Mouse (Mus musculus) intestine, postnatal 0 days (tissue): ENCODE measurements around the gene Cyp2c23. TPM values are rescaled to one million over a fixed set of nuclear protein-coding genes. Genes with fewer than 3 reads are reported as not detected.

Source experiments
- ATAC-seq: fragments of 200-750 bp; cut with Nextera tagmentation; 2 replicates; pipeline ENCODE4 v1.8.0; 2017; ENCODE audit warnings: mild to moderate bottlenecking, moderate TSS enrichment, moderate library complexity
- H3K27ac ChIP-seq: fragments of 300-500 bp; sonication (generic); 2 replicates; pipeline ENCODE4 v1.5.1; 2014; ENCODE audit warnings: mild to moderate bottlenecking, low read depth, low read length, moderate library complexity
- H3K27me3 ChIP-seq: fragments of 300-500 bp; sonication (generic); replicated peaks from 2 replicates; pipeline ENCODE4 v1.6.1; 2014; ENCODE audit warnings: low read length, mixed read lengths; ENCODE audit not compliant: control insufficient read depth, insufficient read depth
- H3K36me3 ChIP-seq: fragments of 300-500 bp; sonication (generic); 2 replicates; pipeline ENCODE4 v1.6.1; 2014; ENCODE audit warnings: mild to moderate bottlenecking, moderate library complexity; ENCODE audit not compliant: control insufficient read depth, insufficient read depth
- H3K4me1 ChIP-seq: fragments of 300-500 bp; sonication (generic); replicated peaks from 2 replicates; pipeline ENCODE4 v1.6.1; 2014; ENCODE audit warnings: antibody characterized with exemption, low read length, mixed read lengths; ENCODE audit not compliant: control insufficient read depth, insufficient read depth
- H3K4me2 ChIP-seq: fragments of 300-500 bp; sonication (generic); replicated peaks from 2 replicates; pipeline ENCODE4 v1.6.1; 2014; ENCODE audit warnings: low read depth, mild to moderate bottlenecking, moderate library complexity
- H3K4me3 ChIP-seq: fragments of 300-500 bp; sonication (generic); 2 replicates; pipeline ENCODE4 v1.5.1; 2014; ENCODE audit warnings: low read depth, low read length
- H3K9ac ChIP-seq: fragments of 300-500 bp; sonication (generic); 2 replicates; pipeline ENCODE4 v1.6.1; 2014; ENCODE audit warnings: mild to moderate bottlenecking, low read depth, low read length
- H3K9me3 ChIP-seq: fragments of 300-500 bp; sonication (generic); 2 replicates; pipeline ENCODE4 v1.6.1; 2016; ENCODE audit warnings: mixed run types; ENCODE audit not compliant: control insufficient read depth
- CTCF ChIP-seq: sonication (generic); IDR thresholded peaks from 2 replicates; pipeline ENCODE4 v1.5.1; 2016; ENCODE audit warnings: low read depth, mild to moderate bottlenecking, control low read depth, antibody characterized with exemption, moderate library complexity
- WGBS: fragments of 180-500 bp; shearing (Covaris S2); extraction: QIAGEN DNeasy Blood & Tissue Kit; methylation state at CpG from one replicate; pipeline ENCODE4 v1.1.7; 2014; 5-methylcytosine and 5-hydroxymethylcytosine counted together
- polyA plus RNA-seq: library from polyadenylated mRNA; unstranded; fragments of >200 nt; fragmentation: Nextera tagmentation; extraction: Ambion mirVana; gene quantifications from 2 replicates; pipeline ENCODE4 v1.2.1, GENCODE M21; 2015

Gene Cyp2c23
- polyA plus RNA-seq, 1 experiment from 2014 or later, result 2.7 TPM

DNA sequence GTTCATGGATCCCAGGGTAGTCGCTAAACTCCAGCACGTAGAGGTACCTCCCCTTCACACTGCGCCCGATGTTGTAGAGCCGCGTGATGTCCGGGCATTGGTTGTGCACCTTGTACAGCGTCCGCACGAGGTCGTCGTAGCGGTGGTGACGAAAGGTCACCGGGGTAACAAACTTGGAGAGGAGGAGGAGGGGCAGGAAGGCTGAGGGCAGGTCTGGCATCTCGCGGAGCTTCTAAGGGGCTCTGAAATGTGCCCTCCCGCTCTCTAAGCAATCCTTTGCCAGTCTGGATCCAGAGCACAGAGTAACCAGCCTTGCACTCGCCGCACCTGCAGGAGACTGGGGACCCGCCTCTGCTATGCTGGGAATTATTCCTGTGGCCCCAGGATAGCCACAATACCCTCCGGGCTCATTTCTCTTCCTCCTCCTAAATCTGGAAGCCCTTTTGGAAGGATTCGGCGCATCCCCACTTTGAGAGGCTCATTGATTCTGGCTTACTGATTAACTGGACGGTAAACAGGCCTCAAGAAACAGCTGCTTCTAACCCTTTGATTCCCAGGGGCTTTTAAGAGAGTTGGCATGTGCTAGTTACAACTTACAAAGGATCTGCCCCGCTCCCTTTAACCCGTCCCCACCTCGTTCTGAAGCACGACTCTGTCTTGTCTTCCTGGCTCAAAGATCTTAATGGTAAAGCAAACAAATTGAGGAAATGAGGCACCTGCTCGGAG is 42.8 kb downstream of the Cyp2c23 start, which contains the start of gene Cpn1:
Gene Cpn1 (minus strand): TSS at position 488 of the 726 bp plus-strand sequence.
- Histone ChIP-seq H3K4me1 (no peaks in the 10 kb centered on the region), H3K9me3 (no peaks in the 10 kb centered on the region), H3K4me3 (peak within 1 kb of the TSS; percentile 32), H3K9ac (no peak within 1 kb of the TSS), H3K4me2 (peak within 1 kb of the TSS; percentile 70), H3K36me3 (no peaks in the 10 kb centered on the region), H3K27ac (no peak within 1 kb of the TSS), H3K27me3 (no peaks in the 10 kb centered on the region)
- 13% methylated on average over 30 of the region's 30 CpGs for WGBS
- peak; percentile 54 for TF ChIP-seq CTCF
- ATAC-seq, result peak; percentile 78

DNA sequence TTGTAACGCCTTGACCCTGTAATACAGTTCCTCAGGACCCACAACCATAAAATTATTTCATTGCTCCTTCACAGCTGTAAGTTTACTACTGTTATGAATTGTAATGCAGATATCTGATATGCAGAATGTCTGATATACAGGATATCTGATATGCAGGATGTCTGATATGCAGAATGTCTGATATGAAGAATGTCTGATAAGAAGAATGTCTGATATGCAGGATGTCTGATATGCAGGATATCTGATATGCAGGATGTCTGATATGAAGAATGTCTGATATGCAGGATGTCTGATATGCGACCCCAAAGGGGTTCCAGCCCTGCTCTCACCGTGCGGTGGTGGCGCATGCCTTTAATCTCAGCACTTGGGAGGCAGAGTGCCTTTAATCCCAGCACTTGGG is 47.0 kb downstream of the Cyp2c23 start:
- ATAC-seq, result no peak
- Histone ChIP-seq H3K27ac (no peak overlapping the region), H3K27me3 (no peaks in the 10 kb centered on the region), H3K4me2 (no peak overlapping the region), H3K4me3 (no peak overlapping the region), H3K9ac (no peak overlapping the region), H3K9me3 (no peaks in the 10 kb centered on the region), H3K4me1 (no peaks in the 10 kb centered on the region), H3K36me3 (no peaks in the 10 kb centered on the region)
- TF ChIP-seq CTCF, result no peak
- WGBS, result 71% methylated on average over 5 of the region's 5 CpGs

DNA sequence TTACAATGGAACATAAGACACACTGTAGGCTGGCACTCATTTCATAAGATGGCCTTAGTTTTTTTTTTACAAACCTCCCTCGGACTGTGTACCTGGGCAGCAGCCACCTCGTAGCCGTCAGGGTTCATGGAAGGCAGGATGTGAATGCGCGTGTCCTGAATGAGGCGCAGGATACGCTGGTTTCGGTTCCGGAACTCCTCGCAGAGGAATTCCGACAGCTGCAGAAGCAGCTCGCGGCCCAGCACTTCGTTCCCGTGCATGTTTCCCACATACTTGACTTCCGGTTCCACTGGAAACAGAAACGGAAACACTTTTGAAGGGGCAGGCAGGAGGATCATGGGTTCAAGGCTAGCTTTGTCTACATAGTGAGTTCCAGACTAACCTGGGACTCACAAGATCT is 48.3 kb downstream of the Cyp2c23 start:
- H3K9me3 ChIP-seq, result no peaks in the 10 kb centered on the region
- ATAC-seq, result no peak
- H3K9ac ChIP-seq, result no peak overlapping the region
- WGBS, result 91% methylated on average over 17 of the region's 17 CpGs
- no peak for TF ChIP-seq CTCF
- H3K27ac ChIP-seq, result no peak overlapping the region
- H3K4me2 ChIP-seq, result no peak overlapping the region
- no peaks in the 10 kb centered on the region for H3K36me3 ChIP-seq
- H3K4me3 ChIP-seq, result no peak overlapping the region
- H3K27me3 ChIP-seq, result no peaks in the 10 kb centered on the region
- no peaks in the 10 kb centered on the region for H3K4me1 ChIP-seq

DNA sequence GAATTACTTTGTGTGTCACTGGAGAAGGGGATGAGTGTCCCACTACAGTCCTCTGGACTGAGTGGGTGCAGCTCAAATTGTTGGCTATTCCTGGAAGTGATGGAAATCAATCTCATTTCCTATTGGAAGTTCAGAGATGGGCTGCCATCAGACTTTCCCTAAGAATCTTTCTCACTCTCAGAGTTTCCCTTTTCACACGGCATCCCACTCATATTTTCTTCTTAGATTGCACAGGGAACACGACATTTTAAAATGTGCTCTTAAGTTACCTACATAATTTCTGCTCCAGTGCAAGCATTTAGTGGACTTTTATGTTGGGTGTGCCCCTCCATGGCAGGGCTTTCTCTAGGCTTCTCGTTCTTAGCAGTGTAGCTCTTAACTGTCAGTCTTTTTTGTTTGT is 51.2 kb downstream of the Cyp2c23 start:
- H3K27ac ChIP-seq, result no peak overlapping the region
- no peaks in the 10 kb centered on the region for H3K9me3 ChIP-seq
- TF ChIP-seq CTCF, result no peak
- no peaks in the 10 kb centered on the region for H3K36me3 ChIP-seq
- no peak for ATAC-seq
- H3K4me3 ChIP-seq, result no peak overlapping the region
- H3K4me2 ChIP-seq, result no peak overlapping the region
- no peaks in the 10 kb centered on the region for H3K4me1 ChIP-seq
- WGBS, result 86% methylated on average over 3 of the region's 3 CpGs
- no peak overlapping the region for H3K9ac ChIP-seq
- no peaks in the 10 kb centered on the region for H3K27me3 ChIP-seq

DNA sequence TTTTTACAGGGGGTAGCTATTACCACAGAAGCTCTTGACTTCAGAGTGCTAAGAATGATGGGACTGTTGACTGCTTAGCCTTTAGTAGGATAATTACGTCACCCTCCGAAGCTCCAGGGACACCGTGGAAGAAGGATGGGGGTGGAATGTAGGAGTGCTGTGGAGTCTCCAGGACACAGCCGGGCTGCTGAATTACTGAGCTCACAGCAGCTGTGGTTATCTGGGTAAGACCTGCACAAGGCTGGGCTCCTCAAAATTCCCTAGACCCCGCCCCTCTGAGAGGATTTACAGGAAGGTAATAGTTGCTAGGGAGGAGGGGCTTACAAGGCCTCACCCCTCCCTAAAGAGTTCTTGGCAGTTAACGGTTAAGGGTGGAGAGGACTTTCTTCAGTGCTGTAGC is 52.3 kb downstream of the Cyp2c23 start:
- TF ChIP-seq CTCF, result no peak
- WGBS, result 59% methylated on average over 6 of the region's 6 CpGs
- no peak for ATAC-seq

DNA sequence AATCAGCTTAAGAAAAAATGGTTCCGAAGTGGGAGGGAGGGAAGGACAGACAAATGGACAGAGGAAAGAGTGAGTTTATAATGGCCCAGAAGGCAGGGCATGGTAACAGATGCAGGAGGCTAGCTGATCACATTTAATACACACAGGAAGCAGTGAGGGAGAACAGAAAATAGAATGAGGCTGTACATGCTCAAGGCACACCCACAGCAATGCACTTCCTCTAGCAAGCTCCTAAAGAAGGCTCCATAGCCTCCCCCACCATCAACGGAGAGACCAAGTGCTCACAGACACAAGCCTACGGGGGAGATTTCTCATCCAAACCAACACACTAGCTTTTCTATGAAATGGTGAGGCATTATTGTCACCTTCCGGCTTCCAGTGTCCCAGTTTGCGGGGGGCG is 54.8 kb downstream of the Cyp2c23 start:
- ATAC-seq, result no peak
- TF ChIP-seq CTCF, result no peak
- 87% methylated on average over 6 of the region's 6 CpGs for WGBS
- no peaks in the 10 kb centered on the region for H3K4me1 ChIP-seq
- no peak overlapping the region for H3K27ac ChIP-seq
- no peaks in the 10 kb centered on the region; the same call in 1 of the 2 replicates for H3K36me3 ChIP-seq
- no peak overlapping the region for H3K4me2 ChIP-seq
- H3K4me3 ChIP-seq, result no peak overlapping the region
- H3K9ac ChIP-seq, result no peak overlapping the region
- H3K9me3 ChIP-seq, result no peaks in the 10 kb centered on the region
- H3K27me3 ChIP-seq, result no peaks in the 10 kb centered on the region

More for the DNA sequence above, 52.3 kb downstream of the Cyp2c23 start:
- Histone ChIP-seq H3K9ac (no peak overlapping the region), H3K27ac (no peak overlapping the region), H3K27me3 (no peaks in the 10 kb centered on the region), H3K9me3 (no peaks in the 10 kb centered on the region), H3K4me3 (no peak overlapping the region), H3K4me2 (no peak overlapping the region), H3K36me3 (no peaks in the 10 kb centered on the region), H3K4me1 (no peaks in the 10 kb centered on the region)
